Mouse (Mus musculus) cerebellum, postnatal 25 days (tissue): ENCODE data around the gene Abhd14b.

Source experiments
- DNase-seq, 2 experiments: peaks; one replicate each; pipeline ENCODE4 v3.0.0; 2021; ENCODE audit warnings: mixed read lengths in 2 of 2

The Abhd14b gene

DNA sequence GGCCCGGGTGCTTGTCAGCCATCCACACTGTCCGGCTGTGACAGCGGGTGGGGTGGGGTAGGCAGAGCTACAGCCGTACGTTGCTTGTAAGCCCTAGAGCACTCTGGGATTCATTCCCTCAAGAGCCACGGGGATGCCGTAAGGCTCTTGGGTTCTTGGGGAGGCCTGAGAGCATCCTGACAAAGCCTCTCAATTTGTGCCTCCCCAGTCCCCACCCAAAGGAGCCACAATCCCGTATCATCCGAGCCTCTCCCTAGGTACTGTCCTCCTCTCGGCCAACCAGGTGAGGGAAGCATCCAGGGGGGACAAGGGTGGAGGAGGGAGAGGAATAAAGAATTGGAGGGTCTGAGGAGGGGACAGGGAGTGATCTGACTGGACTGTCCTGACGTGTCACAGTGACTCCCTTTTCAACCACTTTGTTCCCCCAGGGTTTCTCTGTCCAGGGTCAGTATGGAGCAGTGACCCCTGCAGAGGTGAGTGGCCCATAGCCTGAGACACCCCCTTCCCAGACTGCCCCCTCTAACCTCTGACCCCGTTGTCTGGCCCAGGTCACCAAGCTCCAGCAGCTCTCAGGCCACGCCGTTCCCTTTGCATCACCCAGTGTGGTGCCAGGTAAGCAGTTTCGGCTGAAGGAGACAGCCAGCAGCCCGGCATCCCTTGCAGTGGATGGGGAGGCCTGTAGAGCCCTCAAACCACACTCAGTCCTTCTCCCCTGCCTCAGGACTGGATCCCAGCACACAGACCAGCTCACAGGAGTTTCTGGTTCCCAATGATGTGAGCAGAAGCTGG is 14.6 kb downstream of the Abhd14b start:
- DNase-seq: peak; percentile 65 to 69

DNA sequence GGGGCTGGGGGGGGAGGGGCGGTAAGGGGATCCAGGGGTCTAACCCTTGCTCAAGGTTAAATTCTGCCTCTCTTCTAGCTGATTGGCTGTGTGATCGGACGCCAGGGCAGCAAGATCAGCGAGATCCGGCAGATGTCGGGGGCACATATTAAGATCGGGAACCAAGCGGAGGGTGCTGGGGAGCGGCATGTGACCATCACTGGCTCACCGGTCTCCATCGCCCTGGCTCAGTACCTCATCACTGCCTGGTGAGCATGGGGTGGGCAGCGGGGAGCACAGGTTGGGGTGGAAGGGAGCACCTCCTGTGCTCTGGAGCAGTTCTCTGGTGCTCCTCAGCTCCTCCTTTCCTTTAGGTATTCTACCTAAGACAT is 15.2 kb downstream of the Abhd14b start:
- DNase-seq: peak; percentile 57 to 62

DNA sequence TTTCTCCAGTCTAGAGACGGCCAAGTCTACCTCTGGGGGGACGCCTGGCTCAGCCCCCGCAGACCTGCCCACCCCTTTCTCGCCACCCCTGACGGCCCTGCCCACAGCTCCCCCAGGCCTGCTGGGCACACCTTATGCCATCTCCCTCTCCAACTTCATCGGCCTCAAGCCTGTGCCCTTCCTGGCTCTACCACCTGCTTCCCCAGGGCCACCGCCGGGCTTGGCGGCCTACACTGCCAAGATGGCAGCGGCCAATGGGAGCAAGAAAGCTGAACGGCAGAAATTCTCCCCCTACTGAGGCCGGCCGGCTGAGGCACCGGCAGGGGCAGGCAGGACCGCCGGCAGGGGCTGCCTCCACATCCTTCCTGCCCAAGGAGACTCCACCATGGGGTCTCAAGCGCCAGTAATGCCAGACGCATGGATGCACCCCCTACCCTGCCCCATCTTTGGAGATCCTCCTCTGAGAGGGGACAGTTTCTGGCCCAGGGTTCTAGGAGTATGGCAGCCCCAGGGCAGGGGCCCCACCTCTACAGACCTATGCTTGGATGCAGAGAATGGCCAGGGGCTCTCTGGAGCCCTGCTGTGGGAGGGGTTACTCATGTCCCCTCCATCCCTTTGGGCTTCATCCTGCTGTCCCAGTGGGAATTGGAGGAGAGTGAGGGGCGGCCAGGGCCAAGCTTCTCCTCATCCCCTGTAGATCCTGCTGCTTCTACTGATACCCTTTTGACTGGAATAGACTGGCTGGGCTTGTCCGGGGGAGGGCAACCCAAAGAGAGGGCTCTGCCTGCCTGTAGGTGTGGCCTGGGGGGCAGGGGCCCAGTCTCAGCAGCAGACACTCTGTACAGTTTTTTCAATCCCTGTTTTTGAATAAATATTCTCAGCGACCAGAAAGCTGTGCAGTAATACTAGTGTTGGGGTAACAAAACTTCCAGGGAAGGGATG is 16.1 kb downstream of the Abhd14b start:
- peak; percentile 92 to 93 for DNase-seq

DNA sequence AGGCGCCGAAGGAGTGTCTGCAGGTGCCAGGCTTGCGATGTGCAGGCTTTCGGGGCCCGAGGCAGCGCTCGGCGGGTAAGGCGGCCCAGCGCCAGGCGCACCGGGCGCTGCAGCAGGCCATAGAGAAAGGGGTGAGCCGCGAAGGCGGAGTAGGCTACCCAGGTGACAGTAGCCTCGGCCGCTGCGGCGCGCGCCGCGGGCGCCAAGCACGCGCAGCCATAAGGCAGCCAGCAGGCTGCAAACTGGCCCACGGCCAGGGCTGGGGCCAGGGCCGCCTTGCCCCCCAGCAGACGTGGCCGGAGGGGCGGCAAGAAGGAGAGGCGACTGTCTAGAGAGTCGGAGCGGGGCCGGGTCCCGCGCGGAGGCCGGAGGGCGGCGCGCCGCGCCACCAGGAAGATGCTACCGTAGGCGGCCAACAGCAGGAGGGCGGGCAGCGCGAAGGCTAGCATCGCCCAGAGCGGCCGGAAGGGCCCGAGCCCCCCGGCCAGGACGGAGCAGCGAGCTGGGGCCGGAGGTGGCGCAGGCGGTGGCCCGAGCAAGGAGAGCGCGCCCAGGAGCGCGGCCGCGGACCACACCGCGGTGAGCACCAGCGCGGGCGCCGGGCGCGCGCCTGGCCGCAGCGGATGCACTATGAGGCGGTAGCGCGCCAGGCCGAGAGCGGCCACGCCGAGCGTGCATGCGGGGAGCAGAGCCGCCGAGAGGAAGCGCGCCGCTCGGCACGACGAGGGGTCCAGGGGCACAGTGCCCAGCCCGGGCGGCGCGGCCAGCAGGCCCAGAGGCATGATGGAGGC is 17.7 kb downstream of the Abhd14b start:
- peak; percentile 94 to 95 for DNase-seq

DNA sequence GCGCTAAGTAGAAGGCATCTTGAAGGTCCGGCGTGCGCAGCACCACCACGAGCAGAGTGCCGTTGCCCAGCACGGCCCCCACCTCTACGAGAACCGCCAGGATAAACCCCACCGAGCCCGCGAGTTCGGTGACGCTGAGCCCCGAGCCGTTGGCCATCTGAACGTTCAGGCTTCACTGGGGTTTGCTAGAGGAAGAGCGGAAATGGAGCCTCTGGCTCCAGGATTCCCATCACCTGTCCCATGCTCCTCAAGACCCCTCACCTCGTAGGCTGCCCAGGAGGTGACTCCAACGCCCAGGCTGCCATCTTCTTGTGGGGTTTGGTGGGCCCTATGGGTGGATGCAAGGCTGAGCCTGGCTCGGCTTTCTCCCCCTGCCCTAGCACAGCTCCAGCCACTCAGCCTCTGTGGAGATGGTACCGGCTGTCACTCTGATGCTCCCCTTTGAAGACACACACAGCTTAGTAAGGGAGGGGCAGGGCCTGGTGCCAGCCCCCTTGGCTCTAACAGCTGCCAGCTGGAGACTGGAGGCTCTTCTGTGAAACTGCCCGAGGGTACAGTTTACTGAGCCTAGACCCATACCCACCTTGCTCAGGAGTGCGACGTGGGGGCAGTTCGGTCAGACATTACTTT is 18.4 kb downstream of the Abhd14b start, which contains the start of gene Gpr62:
Gpr62 (minus strand) TSS at position 368 of the 630 bp plus-strand sequence.
- peak; percentile 86 to 90 for DNase-seq

DNA sequence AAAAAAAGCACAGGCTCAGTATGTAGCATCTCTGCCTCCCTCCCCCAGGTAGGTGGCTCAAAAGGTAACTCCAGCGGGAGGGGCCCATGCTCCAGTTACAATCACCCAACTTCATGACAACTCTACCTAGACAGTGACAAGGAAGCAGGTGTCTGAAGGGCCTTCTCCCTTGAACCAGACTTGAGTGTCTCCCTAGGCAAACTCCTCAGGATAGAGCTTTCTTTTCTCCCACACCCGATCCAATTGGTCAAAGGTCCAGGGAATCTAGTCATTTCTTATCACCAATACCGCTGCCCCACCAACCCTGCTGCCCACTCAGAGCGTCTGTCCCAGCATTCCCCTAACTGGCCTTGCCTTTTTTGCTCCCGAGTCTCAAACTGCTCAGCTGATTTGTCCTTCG is 19.5 kb downstream of the Abhd14b start:
- DNase-seq: peak in 1 of 2 experiments; percentile 15

DNA sequence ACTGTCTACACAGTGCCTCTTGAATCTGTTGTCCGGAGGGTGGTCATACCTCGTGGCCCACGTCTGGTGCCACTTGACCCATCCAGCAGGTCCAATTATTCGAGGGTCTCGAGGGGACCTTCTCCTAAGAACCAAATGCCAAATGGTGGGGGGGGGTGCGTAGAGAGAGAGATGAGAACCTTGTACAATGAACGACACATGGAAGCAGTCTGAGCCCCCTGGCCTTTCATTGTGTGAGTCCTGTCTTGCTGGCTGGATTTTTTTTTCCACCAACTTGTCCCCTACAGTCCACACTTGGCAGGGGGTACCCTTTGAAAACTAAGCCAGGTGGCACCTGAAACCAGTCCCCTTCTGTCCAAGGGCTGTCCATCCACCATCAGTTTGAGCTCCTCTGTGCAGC is 20.5 kb downstream of the Abhd14b start:
- peak; percentile 27 to 30 for DNase-seq

DNA sequence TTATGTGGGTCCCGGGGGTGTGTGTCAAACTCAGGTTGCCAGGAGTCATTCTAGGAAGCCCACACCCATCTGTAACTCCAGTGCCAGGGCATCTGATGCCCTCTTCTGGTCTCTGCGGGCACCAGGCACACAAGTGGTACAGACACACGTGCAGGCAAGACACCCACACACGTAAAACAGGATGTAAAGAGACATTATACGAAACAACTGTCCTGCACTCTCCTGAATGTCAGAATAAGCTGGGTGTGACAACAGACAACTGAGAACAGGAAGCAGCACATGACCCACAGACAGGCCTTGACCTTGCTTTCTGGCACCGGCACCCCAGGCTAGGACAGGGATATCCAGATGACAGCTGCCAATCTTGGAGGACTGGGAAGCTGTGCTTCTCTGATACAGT is 22.1 kb downstream of the Abhd14b start:
- peak in 1 of 2 experiments; percentile 29 for DNase-seq

DNA sequence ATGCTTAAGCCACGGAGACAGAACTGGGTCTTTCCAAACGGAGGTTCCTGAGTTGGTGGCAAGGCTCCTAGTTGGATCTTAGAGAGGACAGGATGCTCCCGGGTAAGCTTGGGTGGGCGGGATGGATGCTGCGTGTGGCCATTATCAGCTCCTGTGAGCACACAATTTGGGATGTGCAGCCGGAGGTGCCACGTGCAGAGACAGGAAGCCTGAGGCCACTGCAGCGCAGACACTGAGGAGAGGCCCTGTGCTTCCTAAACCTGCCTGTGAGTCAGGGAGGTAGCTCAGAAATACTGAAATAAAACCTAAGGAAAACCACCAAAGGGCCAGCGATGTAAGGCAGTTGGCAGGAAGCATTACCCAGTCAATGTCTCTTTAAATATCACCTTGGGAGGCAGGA is 22.5 kb downstream of the Abhd14b start:
- peak in 1 of 2 experiments; percentile 14 for DNase-seq

DNA sequence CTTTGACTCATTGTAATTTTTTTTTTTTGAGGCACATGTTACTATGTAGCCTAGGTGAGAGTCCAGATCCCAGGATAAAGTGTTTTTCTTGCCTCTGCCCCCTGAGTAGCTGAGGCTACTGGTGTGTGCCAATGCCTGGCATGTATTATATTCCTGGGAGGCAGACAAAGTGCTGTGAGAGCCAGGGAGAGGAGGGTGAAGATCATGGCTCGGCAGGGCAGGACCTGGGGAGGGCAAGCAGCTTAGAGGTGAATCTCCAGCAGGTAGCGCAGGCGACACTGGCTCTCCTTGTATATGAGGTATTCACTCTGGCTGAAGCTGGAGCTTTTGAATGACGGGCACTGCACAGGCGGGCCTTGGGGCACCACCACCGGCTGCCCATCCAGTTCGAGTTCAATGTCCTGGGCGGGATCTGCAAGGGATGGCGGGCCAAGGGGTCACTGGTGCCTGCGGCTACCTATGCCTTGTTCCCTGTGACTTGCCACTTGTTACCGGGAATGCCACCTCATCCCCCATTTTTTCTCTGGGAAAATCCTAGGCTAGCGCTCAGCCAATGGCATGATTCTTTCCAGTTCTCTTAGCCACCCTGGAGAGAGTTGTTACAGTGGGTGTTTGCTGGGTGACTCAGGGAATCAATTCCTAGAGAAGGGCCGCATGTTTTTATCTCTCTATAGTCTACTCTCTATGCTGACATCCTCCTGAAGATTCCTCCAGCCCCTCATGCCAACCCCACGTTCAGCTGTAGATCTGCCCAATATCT is 23.9 kb downstream of the Abhd14b start:
- peak; percentile 9 to 14 for DNase-seq

DNA sequence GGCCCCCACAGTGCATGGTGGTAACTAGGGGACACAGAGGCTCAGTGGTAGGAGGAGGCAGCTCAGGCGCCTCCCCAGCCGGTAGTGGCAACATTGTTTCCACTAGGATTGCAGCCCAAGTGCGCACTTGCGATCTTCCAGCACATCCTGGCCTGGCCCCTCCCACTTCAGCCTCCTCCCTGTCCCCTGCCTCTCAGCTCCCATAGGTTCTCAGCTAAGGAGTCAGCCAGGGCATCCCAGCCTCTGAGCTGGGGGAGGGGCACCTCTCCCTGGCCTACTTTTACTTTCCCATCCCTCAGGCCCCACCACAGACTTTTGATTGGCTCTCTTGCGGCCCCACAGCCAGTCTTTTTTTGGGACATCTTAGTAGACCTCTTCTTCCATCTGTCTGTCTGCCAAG is 24.6 kb downstream of the Abhd14b start:
- DNase-seq: peak in 1 of 2 experiments; percentile 59

DNA sequence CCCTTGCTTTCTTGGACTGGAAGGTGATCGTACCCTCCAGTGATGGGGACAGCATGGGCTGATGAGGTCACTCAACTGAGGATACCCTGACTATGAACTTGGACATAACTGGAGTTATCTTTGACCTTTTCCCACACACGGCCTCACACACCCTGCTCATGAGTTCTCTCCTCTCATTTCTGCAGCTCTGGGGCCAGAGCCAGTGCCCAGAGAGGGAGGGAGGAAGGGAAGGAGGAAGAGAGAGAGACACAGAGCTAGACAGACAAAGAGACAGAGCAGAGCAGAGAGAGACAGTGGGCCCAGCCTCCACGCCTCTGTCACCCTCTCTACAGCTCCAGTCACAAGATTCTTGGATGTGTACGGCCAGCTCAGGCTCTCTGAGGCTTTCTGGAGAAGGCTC is 25.1 kb downstream of the Abhd14b start:
- DNase-seq: peak; percentile 23 to 27

DNA sequence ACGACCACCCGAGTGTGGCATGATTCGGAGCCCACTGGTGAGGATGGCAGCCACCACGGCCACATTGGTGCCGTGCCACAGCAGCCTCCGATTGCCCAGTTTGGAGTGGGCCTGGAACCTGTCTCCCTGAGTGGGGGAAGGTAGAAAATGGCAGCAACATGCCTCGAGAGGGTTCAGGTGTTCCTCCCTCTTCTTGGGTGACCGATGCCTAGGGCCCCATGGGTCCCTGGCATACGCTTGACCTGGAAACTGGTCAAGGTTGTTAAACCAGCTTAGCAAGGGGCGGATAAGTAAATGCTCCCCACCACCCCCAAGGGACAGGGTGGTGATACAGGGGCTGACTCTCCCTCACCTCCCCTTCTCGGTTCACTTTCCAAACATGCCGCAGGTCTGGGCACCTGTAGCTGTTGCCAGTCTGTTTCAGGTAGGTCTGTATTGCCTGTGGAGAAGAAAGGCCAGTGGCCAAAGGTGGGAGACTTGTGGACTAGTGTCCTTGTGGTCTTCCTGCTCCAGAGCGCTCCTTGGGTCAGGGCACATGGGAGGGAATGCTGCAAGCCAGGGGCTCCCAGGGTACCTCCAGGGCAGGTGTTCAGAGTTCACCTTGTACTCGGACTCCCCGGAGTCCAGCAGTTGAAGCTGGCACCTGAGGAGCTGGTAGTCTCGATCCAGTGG is 26.0 kb downstream of the Abhd14b start:
- peak; percentile 21 to 33 for DNase-seq

DNA sequence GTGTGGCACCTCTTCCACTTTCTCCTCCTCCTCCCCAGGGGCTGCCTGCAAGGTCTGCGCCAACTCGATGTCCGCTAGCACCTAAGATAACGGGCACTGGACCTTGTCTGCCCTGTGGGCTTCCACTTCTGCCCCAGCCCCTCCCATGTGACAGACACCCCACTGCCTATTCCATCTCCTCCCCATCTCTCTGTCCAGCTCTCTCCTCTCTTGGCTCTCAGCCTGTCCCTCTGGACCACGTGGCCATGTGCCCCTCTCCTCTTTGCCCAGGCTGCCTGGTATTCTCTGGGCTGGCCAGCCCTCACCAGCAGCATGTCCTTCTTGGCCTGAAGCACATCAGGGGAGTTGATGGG is 26.5 kb downstream of the Abhd14b start:
- DNase-seq: peak in 1 of 2 experiments; percentile 37

DNA sequence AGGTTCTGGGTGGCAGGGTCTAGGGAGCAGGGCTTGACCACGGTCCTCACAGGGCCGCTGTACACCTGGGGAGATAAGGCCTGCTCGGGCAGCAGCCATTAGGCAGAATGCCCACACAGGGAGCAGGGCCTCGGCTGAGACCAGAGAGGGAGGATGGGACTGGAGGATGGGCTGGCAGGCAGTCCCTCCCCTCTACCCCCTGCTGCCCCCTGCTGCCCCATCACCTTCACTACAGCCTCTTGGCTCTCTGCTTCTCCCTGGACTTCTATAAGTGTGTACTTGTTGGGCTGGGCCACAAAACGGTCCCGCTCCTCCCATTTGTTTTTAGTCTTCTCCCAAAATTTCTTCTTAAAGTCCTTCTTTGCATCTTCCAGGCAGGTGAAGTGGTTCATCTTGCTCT is 27.2 kb downstream of the Abhd14b start:
- DNase-seq: peak; percentile 80 to 89

DNA sequence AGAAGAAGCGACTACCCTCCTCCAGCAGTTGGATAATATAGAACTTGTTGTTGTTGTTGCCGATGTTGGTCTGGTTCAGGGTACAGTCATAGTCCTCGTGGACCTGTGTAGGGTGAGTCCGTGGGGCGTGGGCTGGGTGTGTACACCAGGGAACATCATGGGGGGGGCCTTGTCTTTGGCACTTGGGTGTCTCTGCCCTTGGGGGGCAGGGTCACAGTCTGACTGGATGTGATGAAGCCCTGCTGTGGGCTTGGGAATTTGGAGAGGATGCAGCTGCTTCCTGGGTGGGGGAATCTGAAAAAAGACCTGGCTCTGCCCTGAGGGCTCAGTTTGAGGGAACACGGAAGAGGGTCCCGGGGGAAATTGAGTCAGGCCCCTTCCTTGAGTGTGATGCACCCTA is 27.8 kb downstream of the Abhd14b start:
- DNase-seq: peak; percentile 16 to 50

DNA sequence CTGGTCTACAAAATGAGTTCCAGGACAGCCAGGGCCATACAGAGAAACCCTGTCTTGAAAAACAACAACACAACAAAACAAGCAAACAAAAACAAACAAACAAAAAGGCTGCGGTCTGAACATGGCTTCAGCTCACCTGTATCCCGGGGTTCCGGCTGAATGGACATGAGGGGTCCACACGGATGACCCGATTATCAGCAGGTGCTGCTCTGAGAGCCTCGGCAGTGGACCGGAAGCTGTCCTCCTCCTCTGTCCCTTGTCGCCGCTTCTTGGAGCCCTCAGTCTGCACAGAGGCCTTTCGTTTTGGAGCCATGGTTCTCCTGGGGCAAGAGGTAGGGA is 28.4 kb downstream of the Abhd14b start, which contains the start of gene Rrp9:
Rrp9 (plus strand) TSS at position 301 of the 339 bp plus-strand sequence.
- peak in 1 of 2 experiments; percentile 35 for DNase-seq

DNA sequence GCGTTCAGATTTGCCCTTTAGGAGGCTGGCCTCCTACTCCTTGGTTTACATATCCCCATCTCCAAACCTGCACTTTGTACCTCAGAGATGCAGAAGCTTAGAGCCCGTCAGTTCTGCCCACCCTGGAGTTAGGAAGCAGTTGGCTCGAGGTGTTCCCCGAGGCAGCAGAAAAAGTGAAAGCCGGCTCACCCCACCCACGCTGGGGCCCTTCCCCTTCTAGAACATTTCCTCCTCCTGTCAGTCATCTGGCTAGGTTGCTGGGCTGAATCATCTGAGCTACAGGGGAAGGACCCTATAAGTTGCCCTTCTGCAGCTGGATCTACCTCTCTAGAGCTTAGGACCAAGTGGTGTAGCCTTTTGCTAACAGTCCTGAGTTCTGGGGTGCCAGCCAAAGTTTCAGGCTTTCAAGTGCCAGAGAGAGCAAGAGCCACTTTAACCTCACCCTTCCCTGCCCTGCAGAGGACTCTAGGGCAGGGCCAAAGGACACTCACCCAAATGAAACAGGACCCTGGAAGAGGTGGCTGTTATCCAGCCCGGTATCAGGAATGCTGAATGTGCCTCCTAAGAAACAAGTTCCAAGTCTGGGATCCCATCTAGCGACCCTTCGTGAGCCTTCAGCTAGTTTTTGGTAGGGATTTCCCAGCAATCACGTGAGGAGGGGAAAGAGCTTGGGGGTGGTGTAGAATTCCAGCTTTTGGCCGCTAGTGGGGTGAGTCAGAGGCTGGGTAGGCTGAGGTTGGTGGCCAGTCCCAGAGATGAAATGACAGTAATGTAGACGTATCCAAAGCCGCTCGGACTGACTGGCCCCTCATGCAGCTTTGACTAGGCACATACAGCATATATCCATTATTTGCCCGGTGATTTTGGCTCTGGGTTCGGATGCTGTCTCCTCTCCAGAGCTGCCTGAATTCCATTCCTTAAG is 29.0 kb downstream of the Abhd14b start:
- no peak for DNase-seq

DNA sequence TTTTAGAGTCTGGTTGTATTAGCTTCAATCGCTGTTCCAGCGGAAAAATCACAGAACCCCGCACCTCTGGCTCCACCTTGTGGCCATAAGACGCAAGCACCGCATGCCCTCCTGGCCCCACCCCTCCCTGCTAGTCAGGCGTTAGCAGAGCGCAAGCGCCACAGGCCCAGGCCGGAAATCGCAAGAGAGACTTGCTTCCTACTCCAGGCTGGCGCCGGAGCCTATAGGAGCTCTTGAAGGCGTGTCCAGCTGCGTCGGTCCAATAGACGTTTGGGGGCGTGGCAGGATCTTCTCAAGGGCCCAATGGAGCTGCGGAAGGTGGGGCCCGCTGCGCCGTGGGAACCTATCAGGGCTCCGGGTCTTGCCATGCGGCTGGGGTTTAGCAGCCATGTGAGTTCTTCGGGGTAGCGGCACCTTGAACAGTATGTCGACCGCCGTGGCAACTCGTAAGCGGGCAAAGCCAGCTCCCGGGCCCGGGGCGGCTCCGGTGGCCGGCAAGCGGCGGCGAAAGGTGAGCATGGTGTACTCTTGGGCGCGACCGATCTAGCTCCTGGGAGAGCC is 29.7 kb downstream of the Abhd14b start, which contains the start of gene Parp3:
Parp3 (minus strand) TSS at position 26 of the 561 bp plus-strand sequence.
- DNase-seq: peak; percentile 98 to 99
